Mouse (Mus musculus) left cerebral cortex, adult 2 months (tissue): ENCODE measurements around the gene Hbb-bs. TPM values are rescaled to one million over a fixed set of nuclear protein-coding genes. Genes with fewer than 3 reads are reported as not detected.
A peak's percentile ranks its signal among the peaks of the same experiment; 100 is the strongest.
"Not testable (repeated sequence)": the region's sequence is repeated elsewhere in the genome, so short reads cannot be mapped to it uniquely, and the experiment has no call there.

Experiments
- DNase-seq, 2 experiments: peaks; one replicate each; pipeline ENCODE4 v3.0.0; 2021 to 2022; ENCODE audit warnings: low spot score in 2 of 2, mixed read lengths in 1 of 2; ENCODE audit errors: extremely low spot score in 1 of 2
- H3K27ac ChIP-seq: fragments of 200-600 bp; 2 replicates; pipeline ENCODE4 v1.8.1; 2022
- H3K4me3 ChIP-seq: fragments of 200-600 bp; 2 replicates; pipeline ENCODE4 v1.8.1; 2022
- CTCF ChIP-seq: fragments of 200-600 bp; IDR thresholded peaks from 2 replicates; pipeline ENCODE4 v1.8.1; 2022; ENCODE audit warnings: antibody characterized with exemption, mild to moderate bottlenecking, moderate library complexity
- intact Hi-C: fragments of 180-260 bp; cut with DNase I; formaldehyde crosslinking; loops from one replicate; pipeline ENCODE4 v1.15.1; 2025
- total RNA-seq, 2 experiments: library from RNA; stranded (reverse); gene quantifications; 2 replicates each; pipeline ENCODE4 v1.2.3; 2021

Gene Hbb-bs
- total RNA-seq, 2 experiments from 2014 or later, result 305 to 339 TPM

- no peak overlapping the region for H3K27ac ChIP-seq
- intact Hi-C loops, result no loop called here
- no peak for TF ChIP-seq CTCF
- DNase-seq, result no peak
- H3K4me3 ChIP-seq, result no peak overlapping the region
Observed at GRCm38 (mm10) chr7:103810296-103810695, 17.6 kb downstream of the Hbb-bs start.

- Histone ChIP-seq H3K4me3 (no peak overlapping the region), H3K27ac (no peak overlapping the region)
- no peak for DNase-seq
- no peak for TF ChIP-seq CTCF
- intact Hi-C loops, result loop anchor here (10.0 kb wide), 1 partner anchor 1115 kb away; the partner anchor contains the start of gene Olfr557
Observed at GRCm38 (mm10) chr7:103809801-103810155, 18.1 kb downstream of the Hbb-bs start.

- Histone ChIP-seq H3K27ac (no peak overlapping the region), H3K4me3 (no peak overlapping the region)
- no peak for DNase-seq
- intact Hi-C loops, result loop anchor here (10.0 kb wide), 1 partner anchor 1114 kb away; the partner anchor contains the start of gene Olfr557
- no peak for TF ChIP-seq CTCF
Observed at GRCm38 (mm10) chr7:103808971-103809800, 18.7 kb downstream of the Hbb-bs start.

- intact Hi-C loops, result loop anchor here (10.0 kb wide), 1 partner anchor 1113 kb away; the partner anchor contains the start of gene Olfr557
- H3K27ac ChIP-seq, H3K4me3 ChIP-seq, DNase-seq: not testable (repeated sequence)
Observed at GRCm38 (mm10) chr7:103808120-103808519, 19.8 kb downstream of the Hbb-bs start.

- H3K27ac ChIP-seq, result no peak overlapping the region
- TF ChIP-seq CTCF, result peak; percentile 75
- intact Hi-C loops, result loop anchor here (2.0 to 10.0 kb wide), 3 partner anchors 1112 to 1294 kb away; partner anchors contain the start of genes Olfr556 and Olfr557
- H3K4me3 ChIP-seq, result no peak overlapping the region
- DNase-seq, result peak; percentile 7 to 18
Observed at GRCm38 (mm10) chr7:103806856-103807255, 21.0 kb downstream of the Hbb-bs start.

- H3K27ac ChIP-seq, result no peak overlapping the region
- no peak overlapping the region for H3K4me3 ChIP-seq
- DNase-seq, result no peak
- TF ChIP-seq CTCF, result no peak; the same call in 1 of the 2 replicates
- intact Hi-C loops, result no loop called here
Observed at GRCm38 (mm10) chr7:103792669-103793388, 35.1 kb downstream of the Hbb-bs start.

GRCm38 (mm10) chr7:103791721-103792120, 36.2 kb downstream of the Hbb-bs start, which contains the start of gene Olfr67:
Olfr67 (minus strand) TSS chr7:103791821.
- no peak within 1 kb of the TSS for H3K27ac ChIP-seq
- no peak for DNase-seq
- H3K4me3 ChIP-seq, result no peak within 1 kb of the TSS
- intact Hi-C loops, result no loop called here
- TF ChIP-seq CTCF, result no peak

- Histone ChIP-seq H3K4me3 (no peak within 1 kb of the TSS), H3K27ac (no peak within 1 kb of the TSS)
- intact Hi-C loops, result no loop called here
- TF ChIP-seq CTCF, result no peak
- DNase-seq, result no peak
Observed at GRCm38 (mm10) chr7:103779598-103779997, 48.3 kb downstream of the Hbb-bs start, which contains the start of gene Olfr68. Olfr68 (minus strand) TSS chr7:103779698.

- intact Hi-C loops, result not testable (repeated sequence)
Observed at GRCm38 (mm10) chr7:103777652-103778051, 50.2 kb downstream of the Hbb-bs start.

More at GRCm38 (mm10) chr7:103777652-103778051, 50.2 kb downstream of the Hbb-bs start:
- not testable (repeated sequence) for DNase-seq, H3K27ac ChIP-seq, H3K4me3 ChIP-seq

Other genes starting within 250 kb of the Hbb-bs start
- not detected for gene Olfr618, start 238.0 kb downstream of the Hbb-bs start, total RNA-seq
- gene Olfr619, start 227.5 kb downstream of the Hbb-bs start, total RNA-seq, result not detected
- not detected for gene Olfr620, start 215.6 kb downstream of the Hbb-bs start, total RNA-seq
- not detected for gene Olfr622, start 185.4 kb downstream of the Hbb-bs start, total RNA-seq
- not detected for gene Olfr623, start 164.4 kb downstream of the Hbb-bs start, total RNA-seq
- under 1 TPM in 1 of 2 experiments, not detected in 1; 0.07 TPM for gene Olfr624, start 156.9 kb downstream of the Hbb-bs start, total RNA-seq
- gene Olfr625-ps1, start 145.4 kb downstream of the Hbb-bs start, total RNA-seq, result not detected
- not detected for gene Olfr243, start 113.4 kb downstream of the Hbb-bs start, total RNA-seq
- gene Olfr628, start 97.7 kb downstream of the Hbb-bs start, total RNA-seq, result not detected
- not detected for gene Olfr629, start 83.2 kb downstream of the Hbb-bs start, total RNA-seq
- gene Olfr630, start 70.8 kb downstream of the Hbb-bs start, total RNA-seq, result not detected
- not detected for gene Olfr69, start 56.5 kb downstream of the Hbb-bs start, total RNA-seq
- not detected for gene Olfr68, start 48.4 kb downstream of the Hbb-bs start, total RNA-seq
- gene Olfr67, start 36.3 kb downstream of the Hbb-bs start, total RNA-seq, result not detected
- 10 to 100 TPM; 29.5 to 36.6 TPM for gene Hbb-bt, start 14.1 kb downstream of the Hbb-bs start, total RNA-seq
- not detected for gene Hbb-bh2, start 12.4 kb upstream of the Hbb-bs start, total RNA-seq
- not detected for gene Hbb-bh1, start 15.1 kb upstream of the Hbb-bs start, total RNA-seq
- not detected for gene Hbb-y, start 25.1 kb upstream of the Hbb-bs start, total RNA-seq
- not detected for gene Olfr66, start 58.2 kb upstream of the Hbb-bs start, total RNA-seq
- gene Olfr64, start 66.4 kb upstream of the Hbb-bs start, total RNA-seq, result not detected
- not detected for gene Olfr65, start 75.4 kb upstream of the Hbb-bs start, total RNA-seq
- not detected for gene Olfr631, start 100.7 kb upstream of the Hbb-bs start, total RNA-seq
- gene Olfr632, start 106.3 kb upstream of the Hbb-bs start, total RNA-seq, result not detected
- not detected for gene Olfr633, start 116.3 kb upstream of the Hbb-bs start, total RNA-seq
- gene Olfr635, start 143.1 kb upstream of the Hbb-bs start, total RNA-seq, result under 1 TPM; 0.05 to 0.09 TPM
- not detected for gene Olfr638, start 170.7 kb upstream of the Hbb-bs start, total RNA-seq
- under 1 TPM; 0.07 to 0.19 TPM for gene Olfr639, start 189.2 kb upstream of the Hbb-bs start, total RNA-seq
- gene Olfr640, start 197.5 kb upstream of the Hbb-bs start, total RNA-seq, result not detected
- gene Olfr641, start 207.3 kb upstream of the Hbb-bs start, total RNA-seq, result not detected
- not detected for gene Olfr642, start 224.6 kb upstream of the Hbb-bs start, total RNA-seq
- gene 4930516K23Rik, start 233.3 kb upstream of the Hbb-bs start, total RNA-seq, result not detected
- not detected for gene Olfr644, start 243.8 kb upstream of the Hbb-bs start, total RNA-seq